Mouse (Mus musculus) erythroblast, adult 5-6 weeks (primary cell): ENCODE measurements around the gene Caap1. TPM values are rescaled to one million over a fixed set of nuclear protein-coding genes. Genes with fewer than 3 reads are reported as not detected.

Experiments used
- ATAC-seq: replicated peaks from 2 replicates; pipeline ENCODE4 v1.8.0; 2016; ENCODE audit warnings: moderate number of reproducible peaks, mild to moderate bottlenecking, moderate TSS enrichment, inconsistent platforms; ENCODE audit not compliant: poor library complexity, low FRiP score, severe bottlenecking
- total RNA-seq, 2 experiments: library from RNA; stranded (forward) in 1 of 2; stranded (reverse) in 1 of 2; fragments of 150-400 nt in 1 of 2; fragments of 200-764, 138-1000 nt in 1 of 2; gene quantifications; 2 replicates each; pipeline versions ENCODE4 v1.2.3 to v1.2.4; 2015 to 2017; ENCODE audit warnings: low replicate concordance in 2 of 2

The Caap1 gene
- total RNA-seq, 2 experiments from 2014 or later = 5.8 to 6.4 TPM

- ATAC-seq = no peak
These were observed 33.3 kb downstream of the Caap1 start for GRCm38 (mm10) chr4:94523321-94523720.

- no peak for ATAC-seq
These were observed 39.0 kb downstream of the Caap1 start for GRCm38 (mm10) chr4:94517631-94518030.

GRCm38 (mm10) chr4:94515366-94515765 lies 41.2 kb downstream of the Caap1 start:
- ATAC-seq = no peak

- ATAC-seq = no peak
These were observed 79.7 kb downstream of the Caap1 start for GRCm38 (mm10) chr4:94476749-94477399.

GRCm38 (mm10) chr4:94473286-94473685 lies 83.3 kb downstream of the Caap1 start:
- no peak for ATAC-seq

- peak; percentile 46; the same call in 1 of the 2 replicates for ATAC-seq
These were observed 97.2 kb downstream of the Caap1 start for GRCm38 (mm10) chr4:94459424-94459823.

- no peak for ATAC-seq
These were observed 101.7 kb downstream of the Caap1 start for GRCm38 (mm10) chr4:94454857-94455256.

Other genes with a start within 250 kb of the Caap1 start
- not detected in 2 replicates for gene Gm10306, start 250 bp downstream of the Caap1 start, total RNA-seq (2015; ENCODE audit: low replicate concordance)
- gene Gm10306, start 250 bp downstream of the Caap1 start, total RNA-seq (2017; ENCODE audit: low replicate concordance) = not detected in 2 replicates
- 14.4 and 19.0 TPM in 2 replicates for gene Plaa, start 46.4 kb upstream of the Caap1 start, total RNA-seq (2015; ENCODE audit: low replicate concordance)
- gene Plaa, start 46.4 kb upstream of the Caap1 start, total RNA-seq (2017; ENCODE audit: low replicate concordance) = 26.2 and 28.3 TPM in 2 replicates
- gene Ift74, start 57.7 kb upstream of the Caap1 start, total RNA-seq (2015; ENCODE audit: low replicate concordance) = 0.38 and 3.3 TPM in 2 replicates
- gene Ift74, start 57.7 kb upstream of the Caap1 start, total RNA-seq (2017; ENCODE audit: low replicate concordance) = 2.5 and 2.8 TPM in 2 replicates
- gene Lrrc19, start 93.3 kb upstream of the Caap1 start, total RNA-seq (2015; ENCODE audit: low replicate concordance) = not detected in 2 replicates
- not detected in 2 replicates for gene Lrrc19, start 93.3 kb upstream of the Caap1 start, total RNA-seq (2017; ENCODE audit: low replicate concordance)
- 0.96 TPM in 1 of 2 replicates, not detected in the other for gene Tek, start 182.5 kb upstream of the Caap1 start, total RNA-seq (2015; ENCODE audit: low replicate concordance)
- gene Tek, start 182.5 kb upstream of the Caap1 start, total RNA-seq (2017; ENCODE audit: low replicate concordance) = not detected in 2 replicates